Mouse (Mus musculus) stomach, postnatal 0 days (tissue): ENCODE results near the gene Slc25a30.

Experiments
- CTCF ChIP-seq: IDR thresholded peaks from 2 replicates; pipeline ENCODE4 v1.5.1; 2016; ENCODE audit warnings: antibody characterized with exemption, low read depth, mild to moderate bottlenecking, moderate library complexity
- EP300 ChIP-seq: optimal IDR thresholded peaks from 2 replicates; pipeline ENCODE3; 2016; ENCODE audit warnings: antibody characterized with exemption

DNA sequence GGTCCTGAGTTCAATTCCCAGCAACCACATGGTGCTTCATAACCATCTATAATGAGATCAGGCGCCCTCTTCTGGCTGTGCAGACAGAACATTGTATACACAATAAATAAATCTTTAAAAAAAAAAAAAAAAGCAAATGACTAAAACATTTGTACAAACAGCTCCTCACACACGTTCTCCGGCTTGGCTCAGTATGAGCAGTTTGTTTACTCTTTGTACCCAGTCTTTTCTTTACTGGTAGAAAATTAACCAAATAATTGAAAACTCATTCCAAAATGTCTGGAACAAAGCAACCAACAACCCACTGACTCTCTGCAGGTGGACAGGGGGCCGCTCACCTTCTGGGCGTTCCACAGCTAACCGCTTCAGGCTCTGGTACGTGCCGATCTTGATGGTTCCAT, 15.7 kb downstream of the Slc25a30 start:
- TF ChIP-seq CTCF (peak; percentile 22; the same call in 1 of the 2 replicates), EP300 (no peak)
